Mouse (Mus musculus): ENCODE measurements around the gene Slc38a8.

The Slc38a8 gene

DNA sequence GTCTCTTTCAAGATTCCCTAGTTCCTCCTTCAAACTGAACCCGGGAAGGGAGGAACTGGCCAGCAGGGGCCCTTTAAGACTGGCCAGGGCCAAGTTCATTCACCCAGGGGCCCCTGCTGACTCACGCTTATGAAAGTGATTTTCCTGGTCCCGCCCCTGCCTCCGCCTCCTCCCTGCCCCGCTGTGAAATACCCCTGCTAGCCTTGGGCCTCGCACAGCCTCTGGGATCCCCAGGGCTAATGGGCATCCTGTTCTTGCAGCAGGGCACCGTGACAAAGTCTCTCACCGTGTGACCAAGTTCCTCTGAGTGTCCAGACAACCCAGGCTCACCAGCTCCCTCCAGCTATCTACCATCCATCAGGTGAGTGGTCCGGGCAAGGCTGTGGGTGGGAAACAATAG lies 64.6 kb downstream of the Slc38a8 start:
- DNase-seq: peak; percentile 93 to 94

DNA sequence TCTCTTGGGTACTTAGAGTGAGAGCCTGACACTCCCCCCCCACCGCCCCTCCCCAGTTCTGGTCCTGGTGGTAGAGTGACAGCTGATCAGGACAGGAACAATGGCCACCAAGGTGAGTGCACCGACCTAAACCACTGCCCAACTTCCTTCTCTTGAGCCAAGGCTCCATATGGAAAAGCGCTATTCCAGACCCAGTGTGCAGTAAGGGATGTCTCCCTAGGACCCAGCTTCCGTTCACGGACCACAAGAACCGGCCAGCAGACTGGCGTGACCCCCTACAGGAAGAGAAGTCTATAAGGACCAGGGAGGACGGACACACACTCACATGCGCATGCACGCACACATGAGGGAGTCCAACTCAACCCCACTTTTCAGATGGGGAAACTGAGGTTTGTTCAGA lies 65.2 kb downstream of the Slc38a8 start:
- DNase-seq: no peak

DNA sequence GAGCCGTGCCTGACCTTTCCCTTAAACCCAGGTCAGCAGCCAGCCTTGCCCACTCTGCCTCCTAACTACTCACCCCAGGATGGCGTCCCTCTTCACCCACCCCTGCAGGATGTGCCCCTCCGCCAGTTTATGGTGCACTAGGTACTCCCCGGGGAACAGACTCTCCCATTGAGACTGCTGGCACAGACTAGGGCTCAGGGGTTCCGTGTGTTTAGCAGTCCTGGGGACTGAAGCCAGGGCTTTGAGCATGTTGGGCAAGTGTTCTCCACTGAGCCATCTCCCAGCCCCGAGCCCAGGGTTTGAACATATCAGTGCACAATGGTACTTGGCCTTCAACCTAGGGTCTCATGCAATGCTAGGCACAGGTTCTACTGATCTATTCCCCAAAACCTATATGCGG lies 66.0 kb downstream of the Slc38a8 start:
- DNase-seq: no peak

DNA sequence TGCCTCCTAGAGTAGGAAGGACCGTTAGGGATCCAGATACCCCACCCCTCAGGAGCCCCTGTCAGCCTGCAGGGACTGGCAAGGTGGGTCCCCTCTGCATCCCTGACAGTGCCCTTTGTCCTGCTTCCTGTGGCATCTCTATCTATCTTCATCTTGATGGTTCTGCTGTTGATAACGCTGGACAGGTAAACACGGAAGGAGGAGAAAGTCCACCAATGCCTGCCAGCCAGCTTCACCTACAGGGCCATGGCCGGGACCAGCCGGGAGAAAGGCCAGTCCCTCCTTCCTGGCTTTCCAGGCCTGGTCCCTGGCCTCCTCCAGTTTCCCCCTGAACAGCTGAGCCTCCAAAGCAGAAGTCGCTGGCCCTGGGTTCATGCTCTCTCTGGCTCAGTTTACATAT lies 66.9 kb downstream of the Slc38a8 start:
- DNase-seq: no peak

DNA sequence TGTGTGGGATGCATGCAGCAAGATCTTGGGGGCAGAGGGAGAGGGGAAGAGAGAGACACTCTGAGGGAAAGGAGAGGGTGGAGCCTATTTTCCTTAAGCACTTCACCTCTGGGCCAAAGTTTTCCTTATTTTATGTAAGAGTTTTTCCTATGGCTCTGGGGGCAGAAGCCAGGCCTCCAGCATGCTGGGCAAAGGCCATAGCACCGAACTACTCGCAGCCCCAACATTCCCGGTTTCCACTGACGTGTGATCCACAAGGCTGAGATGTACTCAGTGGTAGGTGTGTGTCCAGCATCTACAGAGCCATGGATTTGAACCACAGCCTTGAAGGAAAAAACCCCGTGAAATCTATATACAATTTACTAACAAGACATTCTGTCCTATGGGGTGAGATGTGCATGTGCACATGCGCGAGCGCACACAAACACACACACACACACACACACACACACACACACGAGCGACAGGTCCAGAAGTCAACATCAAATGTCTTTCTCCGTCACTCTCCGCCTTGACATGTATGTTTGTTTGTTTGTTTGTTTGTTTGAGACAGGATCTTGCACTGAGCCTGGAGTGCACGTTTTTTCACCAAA lies 67.8 kb downstream of the Slc38a8 start, which contains the start of gene Osgin1:
Osgin1 (plus strand) TSS at position 543 of the 593 bp plus-strand sequence.
- DNase-seq: no peak

DNA sequence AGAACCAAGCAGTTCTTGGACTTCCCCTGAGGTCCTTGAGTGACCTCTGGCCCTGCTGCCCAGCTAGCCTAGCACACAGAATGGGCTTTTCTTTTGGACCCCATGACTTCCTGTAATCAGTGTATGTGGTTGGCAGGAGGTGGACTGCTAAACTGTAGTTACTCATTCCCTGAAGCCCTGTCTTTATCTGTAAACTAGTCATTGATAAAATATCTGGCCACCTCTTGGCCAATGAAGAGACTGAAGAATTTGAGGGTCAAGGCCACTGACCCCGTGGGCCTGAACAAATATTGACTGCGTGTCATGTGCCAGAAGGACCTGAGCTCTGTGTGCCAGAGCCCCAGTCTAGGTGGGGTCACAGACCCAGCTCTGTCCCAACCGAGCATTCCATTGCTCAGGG lies 69.1 kb downstream of the Slc38a8 start:
- peak in 1 of 2 experiments; percentile 53 for DNase-seq

DNA sequence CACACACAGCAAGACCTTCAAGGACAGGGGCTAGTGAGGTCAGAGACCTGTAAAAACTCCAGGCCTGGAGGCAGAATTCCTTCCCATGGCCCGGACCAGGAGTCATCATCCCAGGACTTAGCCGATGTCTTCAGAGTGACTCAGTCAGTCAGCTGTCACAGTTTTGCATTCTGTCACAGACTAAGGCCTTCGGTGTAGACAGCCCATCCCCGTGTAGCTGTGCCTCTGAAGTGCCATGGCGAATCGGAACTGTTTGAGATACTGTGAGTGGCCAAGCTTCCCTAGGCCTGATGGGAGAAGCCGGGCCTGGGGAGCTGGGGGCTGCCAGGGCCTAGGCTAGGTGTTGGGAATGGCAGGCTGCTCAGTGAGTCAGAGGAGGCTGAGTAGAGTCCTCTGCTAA lies 70.8 kb downstream of the Slc38a8 start:
- no peak for DNase-seq

DNA sequence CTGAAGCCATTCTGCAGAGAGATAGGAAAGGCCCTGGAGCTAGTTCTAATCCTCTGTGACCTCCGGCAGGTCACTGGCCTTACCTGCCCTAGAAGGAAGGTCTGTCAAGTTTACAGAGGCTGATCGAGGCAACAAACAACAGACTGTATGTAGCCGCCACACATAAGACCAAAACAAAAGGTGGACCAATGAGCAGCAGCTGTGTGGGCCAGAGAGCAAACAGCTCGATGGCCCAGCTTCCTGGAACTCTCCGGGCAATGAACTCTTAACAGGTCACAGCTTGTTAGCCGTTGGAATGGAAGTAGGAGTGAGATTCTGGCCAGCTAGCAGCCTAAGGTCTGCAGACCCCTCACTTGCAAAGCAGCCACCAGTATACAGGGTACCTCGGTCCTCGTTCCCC lies 71.2 kb downstream of the Slc38a8 start:
- DNase-seq: no peak
